Mouse (Mus musculus): Measurements from ENCODE around the gene Mfsd14b. TPM values are rescaled to one million over a fixed set of nuclear protein-coding genes. Genes with fewer than 3 reads are reported as not detected.

Gene Mfsd14b
- polyA plus RNA-seq, 1 experiment from 2014 or later, result 55.6 TPM

DNA sequence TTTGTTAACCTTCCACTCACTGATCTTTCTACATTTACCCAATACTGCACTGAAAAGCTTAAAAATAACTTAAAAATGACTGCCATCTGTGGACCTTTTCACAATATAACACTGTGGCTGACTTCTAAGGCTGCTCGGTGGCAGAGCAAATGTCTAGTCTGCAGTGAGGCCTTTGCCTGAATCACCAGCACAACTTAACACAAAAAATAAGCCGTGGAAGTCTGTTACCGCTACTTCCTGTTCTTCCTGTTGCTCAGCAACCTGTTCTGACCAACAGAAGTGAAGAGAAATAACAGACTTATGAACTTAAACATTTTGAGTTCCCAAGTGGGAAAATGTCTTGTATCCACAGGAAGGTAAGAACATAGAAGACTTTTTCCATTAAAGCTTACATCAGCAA, 11.5 kb downstream of the Mfsd14b start:
- H3K4me3 ChIP-seq (ENCODE audit: low read depth, low read length), result no peak overlapping the region
- no peaks in the 10 kb centered on the region for H3K27me3 ChIP-seq (replicated peaks; ENCODE audit: control insufficient read depth, insufficient read depth, low read length)
- ATAC-seq (replicated peaks; ENCODE audit: low FRiP score, low TSS enrichment, low read depth) (no peak), DNase-seq (ENCODE audit: low spot score) (no peak)
- no peak overlapping the region for H3K9ac ChIP-seq (ENCODE audit: low read length)
- peaks cover 14% of the 10 kb centered on the region; the same call in 1 of the 2 replicates for H3K9me3 ChIP-seq (ENCODE audit: control insufficient read depth, low read length)
- H3K36me3 ChIP-seq (ENCODE audit: control insufficient read depth, insufficient read depth, low read length), result no peaks in the 10 kb centered on the region
- no peaks in the 10 kb centered on the region for H3K4me1 ChIP-seq (replicated peaks; ENCODE audit: control insufficient read depth, insufficient read depth, low read length)
- WGBS, result 83% methylated on average over 3 of the region's 3 CpGs
- no peak overlapping the region for H3K4me2 ChIP-seq (ENCODE audit: low read length)
- H3K27ac ChIP-seq (ENCODE audit: low read depth), result no peak overlapping the region

DNA sequence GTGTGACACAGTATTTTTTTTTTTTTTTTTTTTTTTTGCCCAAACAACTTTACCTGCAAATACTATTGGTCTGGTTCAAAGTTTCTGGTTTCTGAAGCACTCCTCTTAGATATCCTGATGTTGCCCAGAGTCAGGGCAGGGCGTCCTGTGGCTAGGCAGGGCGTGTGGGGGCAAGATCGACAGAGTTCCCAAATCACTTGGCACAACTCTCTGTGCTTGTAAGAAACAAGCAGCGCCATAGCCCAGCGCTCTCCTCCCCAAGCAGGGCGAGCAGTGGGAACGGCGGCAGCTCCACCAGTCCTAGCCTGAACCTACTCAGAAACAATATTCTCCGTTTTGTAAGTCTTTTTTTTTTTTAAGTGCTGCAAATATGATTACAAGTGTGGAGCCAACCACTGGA, 12.1 kb downstream of the Mfsd14b start:
- Histone ChIP-seq H3K36me3 (ENCODE audit: control insufficient read depth, insufficient read depth, low read length) (no peaks in the 10 kb centered on the region), H3K27ac (ENCODE audit: low read depth) (no peak overlapping the region), H3K4me1 (replicated peaks; ENCODE audit: control insufficient read depth, insufficient read depth, low read length) (no peaks in the 10 kb centered on the region), H3K27me3 (replicated peaks; ENCODE audit: control insufficient read depth, insufficient read depth, low read length) (no peaks in the 10 kb centered on the region), H3K4me3 (ENCODE audit: low read depth, low read length) (no peak overlapping the region), H3K9ac (ENCODE audit: low read length) (no peak overlapping the region), H3K4me2 (ENCODE audit: low read length) (no peak overlapping the region), H3K9me3 (ENCODE audit: control insufficient read depth, low read length) (0 out of 2 replicates have a peak, but pooled peaks cover 14% of the 10 kb centered on the region)
- DNase-seq (ENCODE audit: low spot score), result no peak
- WGBS, result 94% methylated on average over 9 of the region's 9 CpGs
- ATAC-seq (replicated peaks; ENCODE audit: low FRiP score, low TSS enrichment, low read depth), result no peak

GRCm38 (mm10) chr13:65097018-65097417, 15.8 kb downstream of the Mfsd14b start:
- H3K9ac ChIP-seq (ENCODE audit: low read length), result no peak overlapping the region
- H3K36me3 ChIP-seq (ENCODE audit: control insufficient read depth, insufficient read depth, low read length), result peaks cover 18% of the 10 kb centered on the region; the same call in 1 of the 2 replicates
- H3K4me1 ChIP-seq (replicated peaks; ENCODE audit: control insufficient read depth, insufficient read depth, low read length), result no peaks in the 10 kb centered on the region
- no peak overlapping the region for H3K4me2 ChIP-seq (ENCODE audit: low read length)
- H3K9me3 ChIP-seq (ENCODE audit: control insufficient read depth, low read length), result 0 out of 2 replicates have a peak, but pooled peaks cover under 1% of the 10 kb centered on the region
- H3K4me3 ChIP-seq (ENCODE audit: low read depth, low read length), result no peak overlapping the region
- no peak for DNase-seq (ENCODE audit: low spot score)
- H3K27me3 ChIP-seq (replicated peaks; ENCODE audit: control insufficient read depth, insufficient read depth, low read length), result no peaks in the 10 kb centered on the region
- no peak for ATAC-seq (replicated peaks; ENCODE audit: low FRiP score, low TSS enrichment, low read depth)
- H3K27ac ChIP-seq (ENCODE audit: low read depth), result no peak overlapping the region

GRCm38 (mm10) chr13:65095923-65096322, 16.9 kb downstream of the Mfsd14b start:
- 91% methylated on average over 4 of the region's 4 CpGs for WGBS

GRCm38 (mm10) chr13:65069969-65070368, 42.8 kb downstream of the Mfsd14b start:
- no peaks in the 10 kb centered on the region for H3K9me3 ChIP-seq (ENCODE audit: control insufficient read depth, low read length)

More at GRCm38 (mm10) chr13:65095923-65096322, 16.9 kb downstream of the Mfsd14b start:
- no peak overlapping the region for H3K4me2 ChIP-seq (ENCODE audit: low read length)
- H3K9me3 ChIP-seq (ENCODE audit: control insufficient read depth, low read length), result no peaks in the 10 kb centered on the region
- H3K4me3 ChIP-seq (ENCODE audit: low read depth, low read length), result no peak overlapping the region
- H3K4me1 ChIP-seq (replicated peaks; ENCODE audit: control insufficient read depth, insufficient read depth, low read length), result no peaks in the 10 kb centered on the region
- no peak overlapping the region for H3K9ac ChIP-seq (ENCODE audit: low read length)
- H3K27ac ChIP-seq (ENCODE audit: low read depth), result no peak overlapping the region
- H3K27me3 ChIP-seq (replicated peaks; ENCODE audit: control insufficient read depth, insufficient read depth, low read length), result no peaks in the 10 kb centered on the region
- peaks cover 18% of the 10 kb centered on the region; the same call in 1 of the 2 replicates for H3K36me3 ChIP-seq (ENCODE audit: control insufficient read depth, insufficient read depth, low read length)
- ATAC-seq (replicated peaks; ENCODE audit: low FRiP score, low TSS enrichment, low read depth) (no peak), DNase-seq (ENCODE audit: low spot score) (no peak)

GRCm38 (mm10) chr13:65052660-65053059, 60.1 kb downstream of the Mfsd14b start, which contains the start of gene Prss47:
Gene Prss47, minus strand, starts transcription at chr13:65052760.
- H3K4me3 ChIP-seq (ENCODE audit: low read depth, low read length), result no peak within 1 kb of the TSS
- H3K27me3 ChIP-seq (replicated peaks; ENCODE audit: control insufficient read depth, insufficient read depth, low read length), result no peaks in the 10 kb centered on the region
- no peaks in the 10 kb centered on the region for H3K4me1 ChIP-seq (replicated peaks; ENCODE audit: control insufficient read depth, insufficient read depth, low read length)
- ATAC-seq (replicated peaks; ENCODE audit: low FRiP score, low TSS enrichment, low read depth), result no peak
- no peak within 1 kb of the TSS for H3K4me2 ChIP-seq (ENCODE audit: low read length)
- no peaks in the 10 kb centered on the region for H3K36me3 ChIP-seq (ENCODE audit: control insufficient read depth, insufficient read depth, low read length)
- H3K9ac ChIP-seq (ENCODE audit: low read length), result no peak within 1 kb of the TSS
- WGBS, result 85% methylated on average over 9 of the region's 9 CpGs
- no peak for DNase-seq (ENCODE audit: low spot score)
- H3K27ac ChIP-seq (ENCODE audit: low read depth), result no peak within 1 kb of the TSS
- H3K9me3 ChIP-seq (ENCODE audit: control insufficient read depth, low read length), result no peaks in the 10 kb centered on the region

More at GRCm38 (mm10) chr13:65069969-65070368, 42.8 kb downstream of the Mfsd14b start:
- Histone ChIP-seq H3K4me1 (replicated peaks; ENCODE audit: control insufficient read depth, insufficient read depth, low read length) (no peaks in the 10 kb centered on the region), H3K4me3 (ENCODE audit: low read depth, low read length) (no peak overlapping the region), H3K27me3 (replicated peaks; ENCODE audit: control insufficient read depth, insufficient read depth, low read length) (no peaks in the 10 kb centered on the region), H3K9ac (ENCODE audit: low read length) (no peak overlapping the region), H3K27ac (ENCODE audit: low read depth) (no peak overlapping the region), H3K36me3 (ENCODE audit: control insufficient read depth, insufficient read depth, low read length) (peaks cover 34% of the 10 kb centered on the region), H3K4me2 (ENCODE audit: low read length) (no peak overlapping the region)
- WGBS, result 92% methylated on average over 2 of the region's 2 CpGs
- ATAC-seq (replicated peaks; ENCODE audit: low FRiP score, low TSS enrichment, low read depth) (no peak), DNase-seq (ENCODE audit: low spot score) (no peak)

DNA sequence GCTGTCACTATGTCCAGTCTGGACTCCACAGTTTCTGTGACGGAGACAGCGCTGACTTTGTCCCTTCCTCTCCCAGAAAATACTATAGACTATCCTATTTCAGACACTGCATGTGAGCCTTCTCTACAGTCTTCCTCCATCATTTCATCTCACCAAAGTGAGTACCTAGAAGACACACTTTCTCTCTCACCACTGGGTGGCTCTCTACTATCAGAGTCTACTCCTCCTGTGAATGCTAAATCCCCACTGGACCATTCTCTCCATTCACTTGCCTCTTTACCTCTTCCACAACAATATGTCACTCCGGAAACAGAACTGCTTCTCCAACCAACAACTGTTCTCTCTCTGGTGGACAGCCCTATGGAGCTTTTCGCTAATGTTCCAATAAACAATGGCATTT, 77.7 kb downstream of the Mfsd14b start:
- Histone ChIP-seq H3K9ac (ENCODE audit: low read length) (no peak overlapping the region), H3K27me3 (replicated peaks; ENCODE audit: control insufficient read depth, insufficient read depth, low read length) (no peaks in the 10 kb centered on the region), H3K4me1 (replicated peaks; ENCODE audit: control insufficient read depth, insufficient read depth, low read length) (no peaks in the 10 kb centered on the region), H3K27ac (ENCODE audit: low read depth) (no peak overlapping the region), H3K4me2 (ENCODE audit: low read length) (no peak overlapping the region), H3K36me3 (ENCODE audit: control insufficient read depth, insufficient read depth, low read length) (no peaks in the 10 kb centered on the region), H3K4me3 (ENCODE audit: low read depth, low read length) (no peak overlapping the region), H3K9me3 (ENCODE audit: control insufficient read depth, low read length) (no peaks in the 10 kb centered on the region)
- no peak for ATAC-seq (replicated peaks; ENCODE audit: low FRiP score, low TSS enrichment, low read depth)
- WGBS, result 63% methylated on average over 4 of the region's 4 CpGs
- no peak for DNase-seq (ENCODE audit: low spot score)

DNA sequence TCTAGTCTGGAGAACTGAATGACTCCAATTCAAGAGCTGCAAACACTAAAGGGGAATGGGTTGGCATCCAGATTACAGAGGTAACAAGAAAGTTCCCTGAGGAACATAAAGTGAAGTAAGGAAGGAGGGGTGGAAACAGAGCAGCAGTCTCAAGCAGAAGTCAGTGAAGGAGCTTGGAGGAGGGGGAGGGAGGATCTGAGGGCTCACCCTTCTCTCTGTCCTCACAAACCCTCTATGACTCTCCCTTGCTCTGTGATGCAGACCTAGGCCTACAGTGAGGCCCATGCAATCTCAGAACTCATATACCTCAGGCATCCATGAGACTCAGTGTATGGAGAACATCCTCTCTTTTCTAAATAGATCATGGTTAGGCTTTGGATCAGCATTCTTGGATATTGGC, 80.0 kb downstream of the Mfsd14b start, which contains the start of gene Spata31d1c:
Gene Spata31d1c (plus strand): TSS at position 301 of the 400 bp plus-strand sequence.
- H3K4me1 ChIP-seq (replicated peaks; ENCODE audit: control insufficient read depth, insufficient read depth, low read length), result no peaks in the 10 kb centered on the region
- no peak for DNase-seq (ENCODE audit: low spot score)
- H3K9ac ChIP-seq (ENCODE audit: low read length), result no peak within 1 kb of the TSS
- no peak within 1 kb of the TSS for H3K27ac ChIP-seq (ENCODE audit: low read depth)
- ATAC-seq (replicated peaks; ENCODE audit: low FRiP score, low TSS enrichment, low read depth), result no peak
- no peaks in the 10 kb centered on the region for H3K36me3 ChIP-seq (ENCODE audit: control insufficient read depth, insufficient read depth, low read length)
- no peaks in the 10 kb centered on the region for H3K9me3 ChIP-seq (ENCODE audit: control insufficient read depth, low read length)
- H3K27me3 ChIP-seq (replicated peaks; ENCODE audit: control insufficient read depth, insufficient read depth, low read length), result no peaks in the 10 kb centered on the region
- no peak within 1 kb of the TSS for H3K4me3 ChIP-seq (ENCODE audit: low read depth, low read length)
- no peak within 1 kb of the TSS for H3K4me2 ChIP-seq (ENCODE audit: low read length)
